Mouse (Mus musculus): ENCODE data around the gene Det1.
A peak's percentile ranks its signal among the peaks of the same experiment; 100 is the strongest.

The Det1 gene

DNA sequence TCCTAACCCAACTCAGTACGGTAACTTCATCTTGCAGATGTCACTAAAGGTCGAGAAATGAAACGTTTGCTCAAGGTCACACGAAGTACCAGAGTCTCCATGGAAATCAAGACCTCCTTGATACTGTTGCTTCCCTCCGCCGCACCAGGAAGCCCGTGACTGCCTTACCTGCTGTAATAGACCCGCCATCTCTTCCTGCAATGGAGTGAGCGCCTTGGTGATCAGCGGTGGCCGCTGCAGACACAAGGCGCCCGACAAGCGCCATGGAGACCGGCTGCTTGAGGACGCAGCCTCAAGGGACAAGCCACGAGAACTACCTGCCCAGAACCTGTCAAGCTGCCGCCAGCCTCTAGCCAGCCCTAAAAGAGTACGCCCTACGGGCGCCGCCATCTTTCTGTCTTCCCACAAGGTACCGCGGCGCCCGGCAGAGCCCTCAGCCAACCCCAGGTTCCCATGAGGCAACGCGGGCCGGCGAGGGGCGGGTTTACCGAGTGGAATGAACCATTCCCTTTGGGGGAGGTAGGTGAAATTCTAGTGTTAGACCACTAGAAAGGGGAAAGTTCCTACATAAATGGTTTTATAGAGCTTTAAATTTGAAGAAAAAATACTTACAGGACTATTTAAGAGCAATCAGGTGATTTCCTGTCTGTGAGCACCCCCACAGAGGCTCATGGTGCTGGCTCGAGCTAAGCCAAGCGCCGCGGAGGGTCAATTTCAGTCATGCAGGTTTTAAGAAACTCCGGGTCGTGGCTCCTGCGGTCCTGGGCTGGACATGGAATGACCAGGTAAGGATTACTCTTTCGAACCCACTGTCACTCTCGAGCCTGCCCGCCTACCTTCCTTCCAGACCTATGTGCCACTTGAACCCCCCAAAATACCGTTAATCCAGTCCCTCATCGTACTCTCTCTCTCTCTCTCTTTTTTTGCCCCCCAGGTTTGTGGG is 64.2 kb downstream of the Det1 start, which contains the start of the genes Mrps11 and Mrpl46:
Gene Mrps11, plus strand, starts transcription at position 481 of the 943 bp plus-strand sequence.
Gene Mrpl46, minus strand, starts transcription at position 893 of the 943 bp plus-strand sequence.
- DNase-seq (ENCODE audit: low spot score): peak; percentile 80

DNA sequence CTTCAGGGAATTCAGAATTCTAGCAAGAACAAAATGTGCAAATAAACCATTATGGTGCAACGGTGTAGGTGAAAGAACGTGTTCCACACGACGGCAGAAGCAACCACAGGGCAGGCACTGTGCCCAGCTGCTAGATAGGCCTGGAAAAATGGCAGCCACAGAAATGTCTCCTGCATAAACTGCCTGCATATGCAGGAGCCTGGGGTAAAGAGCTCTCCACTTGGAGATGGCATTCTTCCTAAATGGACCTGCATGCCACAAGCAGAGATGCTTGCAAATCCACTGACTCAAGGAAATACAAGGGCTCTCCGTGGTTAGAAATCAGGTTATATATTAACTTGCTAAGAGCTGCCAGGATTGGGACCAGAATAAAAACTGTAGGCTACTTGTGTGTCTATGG is 68.3 kb downstream of the Det1 start:
- no peak for DNase-seq (ENCODE audit: low spot score)
